Mouse (Mus musculus) heart, embryonic 14.5 days (tissue): ENCODE measurements at regions not wholly inside any gene's neighbourhood (a gene's known extent, or its start where the extent isn't known, plus 50 kb on each side); places are given as distances from the start of the nearest gene placed in this dataset.

Experiments used
- ATAC-seq: fragments of 200-750 bp; cut with Nextera tagmentation; 2 replicates; pipeline ENCODE4 v1.8.0; 2017; ENCODE audit warnings: low read depth, moderate TSS enrichment; ENCODE audit not compliant: insufficient number of reproducible peaks, insufficient read depth, low FRiP score
- H3K27ac ChIP-seq, 2 experiments: fragments of 200-500 bp in 1 of 2; fragments of 300-500 bp in 1 of 2; sonication (generic) in 1 of 2; replicated peaks in 1 of 2; 2 replicates each; pipeline ENCODE4 v1.5.1; 2012 to 2014; ENCODE audit warnings: low read depth in 2 of 2, low read length in 2 of 2, control low read depth in 1 of 2, mild to moderate bottlenecking in 1 of 2, mixed read lengths in 1 of 2; ENCODE audit not compliant: control insufficient read depth in 1 of 2, insufficient read depth in 1 of 2
- H3K27me3 ChIP-seq: fragments of 300-500 bp; sonication (generic); 2 replicates; pipeline ENCODE4 v1.6.1; 2014; ENCODE audit warnings: mild to moderate bottlenecking, low read length, control low read depth; ENCODE audit not compliant: control insufficient read depth, insufficient read depth
- H3K36me3 ChIP-seq: fragments of 300-500 bp; sonication (generic); 2 replicates; pipeline ENCODE4 v1.6.1; 2014; ENCODE audit warnings: mild to moderate bottlenecking, control low read depth, low read length, mixed read lengths; ENCODE audit not compliant: control insufficient read depth, insufficient read depth
- H3K4me1 ChIP-seq, 2 experiments: fragments of 200-500 bp in 1 of 2; fragments of 300-500 bp in 1 of 2; sonication (generic) in 1 of 2; 2 replicates each; pipeline ENCODE4 v1.6.1; 2012 to 2014; ENCODE audit warnings: low read length in 2 of 2, control low read depth in 1 of 2, mixed read lengths in 1 of 2; ENCODE audit not compliant: control insufficient read depth in 2 of 2, insufficient read depth in 2 of 2
- H3K4me2 ChIP-seq: fragments of 300-500 bp; sonication (generic); 2 replicates; pipeline ENCODE4 v1.6.1; 2014; ENCODE audit warnings: mild to moderate bottlenecking, low read length
- H3K4me3 ChIP-seq, 2 experiments: fragments of 200-500 bp in 1 of 2; fragments of 300-500 bp in 1 of 2; sonication (generic) in 1 of 2; 2 replicates each; pipeline ENCODE4 v1.5.1; 2012 to 2014; ENCODE audit warnings: low read length in 2 of 2, mild to moderate bottlenecking in 2 of 2, control low read depth in 1 of 2, low read depth in 1 of 2, moderate library complexity in 1 of 2; ENCODE audit not compliant: control insufficient read depth in 1 of 2, insufficient read depth in 1 of 2
- H3K9ac ChIP-seq: fragments of 300-500 bp; sonication (generic); 2 replicates; pipeline ENCODE4 v1.6.1; 2014; ENCODE audit warnings: mild to moderate bottlenecking, low read length
- H3K9me3 ChIP-seq: fragments of 300-500 bp; sonication (generic); 2 replicates; pipeline ENCODE4 v1.6.1; 2016; ENCODE audit warnings: low read length, control low read depth; ENCODE audit not compliant: control insufficient read depth
- WGBS: fragments of 180-500 bp; shearing (Covaris S2); extraction: QIAGEN DNeasy Blood & Tissue Kit; methylation state at CpG from one replicate; pipeline ENCODE4 v1.1.7; 2014; 5-methylcytosine and 5-hydroxymethylcytosine counted together

DNA sequence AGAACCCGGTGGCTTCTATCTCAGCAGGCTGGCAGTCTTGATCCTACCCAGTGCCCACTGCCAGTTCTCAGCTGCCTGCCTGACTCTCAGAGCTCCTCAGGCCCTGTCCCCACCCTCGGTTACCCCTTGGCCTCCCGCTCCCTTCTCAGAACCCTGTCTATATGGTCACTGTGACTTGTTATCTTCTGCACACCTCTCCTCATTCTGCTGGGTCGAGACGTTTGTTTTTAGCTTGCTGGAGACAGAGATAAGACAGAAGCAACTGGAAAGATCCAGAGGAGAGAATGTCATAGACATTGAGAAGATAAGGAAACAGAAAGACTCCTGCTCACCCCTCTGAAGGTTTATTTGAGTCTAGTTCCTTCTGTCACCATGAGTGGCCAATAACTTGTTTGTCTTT is 53.8 kb upstream of the Phc1 start:
- H3K27me3 ChIP-seq: no peaks in the 10 kb centered on the region
- no peak overlapping the region for H3K4me3 ChIP-seq
- peaks cover 26 to 27% of the 10 kb centered on the region in 2 experiments for H3K4me1 ChIP-seq
- H3K9ac ChIP-seq: no peak overlapping the region
- H3K4me2 ChIP-seq: no peak overlapping the region
- H3K36me3 ChIP-seq: no peaks in the 10 kb centered on the region
- ATAC-seq: no peak
- WGBS: 29% methylated on average over 5 of the region's 5 CpGs
- peak overlapping the region; percentile 81 to 86; a peak in 3 of 4 replicates for H3K27ac ChIP-seq
- H3K9me3 ChIP-seq: peaks cover 6% of the 10 kb centered on the region

DNA sequence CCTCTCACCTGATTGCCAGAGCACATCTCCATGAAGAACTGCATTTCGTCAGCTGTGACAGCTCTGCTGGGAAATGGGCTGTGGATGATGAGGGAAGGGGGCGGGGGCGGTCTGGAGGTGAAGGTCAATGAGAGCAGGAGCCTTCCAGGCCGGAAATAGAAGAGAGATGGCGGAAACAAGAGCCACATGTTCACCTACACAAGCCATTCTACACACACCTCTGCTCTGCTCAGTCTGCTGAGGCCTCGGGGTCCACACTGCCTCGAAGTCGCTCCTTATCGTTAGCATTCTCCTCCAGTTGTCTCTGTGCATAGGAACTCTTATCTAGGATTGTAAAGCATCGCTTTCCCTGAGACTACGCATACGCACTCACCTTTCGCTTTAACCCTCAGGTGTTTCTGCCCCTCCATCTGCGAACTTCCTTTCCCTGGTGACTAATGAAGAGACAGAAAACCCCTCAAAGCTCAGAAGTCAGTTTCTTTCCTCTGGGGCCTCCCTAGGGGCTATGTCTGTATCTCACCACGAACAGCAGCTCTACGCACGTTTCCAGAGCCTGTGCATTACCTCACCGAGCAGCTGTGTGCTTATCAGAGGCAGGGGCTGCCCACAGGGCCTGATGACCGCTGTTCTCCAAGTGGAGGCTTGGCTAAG is 53.0 kb upstream of the Phc1 start:
- Histone ChIP-seq H3K27me3 (no peaks in the 10 kb centered on the region), H3K4me1 (peaks cover 26 to 27% of the 10 kb centered on the region in 2 experiments), H3K4me3 (peak overlapping the region; percentile 3 to 14; a peak in 3 of 4 replicates), H3K27ac (peak overlapping the region; percentile 81 to 86), H3K9ac (peak overlapping the region; percentile 45), H3K36me3 (no peaks in the 10 kb centered on the region), H3K4me2 (peak overlapping the region; percentile 54), H3K9me3 (peaks cover 6% of the 10 kb centered on the region)
- peak; percentile 82 for ATAC-seq
- WGBS: 14% methylated on average over 19 of the region's 19 CpGs

DNA sequence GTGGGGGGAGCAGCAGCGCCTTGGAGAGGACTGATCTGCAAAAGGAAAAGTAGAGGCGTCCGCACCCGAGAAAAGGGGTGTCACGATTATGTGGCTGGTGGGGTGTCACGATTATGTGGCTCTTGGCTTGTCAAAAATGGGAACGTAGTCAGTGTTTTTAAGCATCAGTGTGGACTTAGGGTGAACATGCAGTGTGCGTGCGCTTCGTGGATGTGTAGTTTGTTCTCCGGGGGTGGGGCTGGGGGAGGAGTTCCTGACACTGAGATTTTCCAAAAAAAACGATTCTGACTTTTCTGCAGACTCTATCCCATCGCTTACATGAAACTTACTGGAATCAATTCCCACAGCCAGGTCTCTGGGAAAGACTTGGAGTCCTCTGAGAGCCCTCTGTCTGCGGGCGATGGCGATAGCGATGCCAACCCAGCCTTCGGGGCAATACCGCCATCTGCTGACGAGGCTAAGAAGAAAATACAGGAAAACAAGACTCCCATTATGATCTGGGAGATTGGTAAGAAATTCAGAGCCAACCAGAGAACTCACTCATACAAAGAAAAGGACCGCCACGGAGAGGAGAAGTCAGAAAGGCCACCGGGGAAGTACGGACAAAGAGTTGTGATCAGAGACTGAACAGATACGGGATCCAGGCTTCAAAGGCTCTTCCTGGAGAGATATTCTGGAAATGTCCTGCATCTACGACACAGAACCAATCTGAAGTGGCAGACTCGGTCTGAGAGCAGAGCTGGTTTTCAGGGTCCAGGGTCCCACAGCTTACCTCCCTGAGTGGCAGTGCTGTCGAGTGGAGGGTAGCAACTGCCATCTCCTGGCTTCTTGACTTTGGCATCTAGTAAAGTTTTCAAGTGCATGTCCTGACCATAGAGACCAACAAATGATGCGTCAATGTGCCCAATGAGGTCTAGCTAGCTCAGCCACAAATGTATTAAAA is 51.6 kb upstream of the Phc1 start:
- no peaks in the 10 kb centered on the region for H3K27me3 ChIP-seq
- H3K27ac ChIP-seq: no peak overlapping the region; a peak in 1 of 4 replicates
- no peaks in the 10 kb centered on the region for H3K36me3 ChIP-seq
- peak overlapping the region in 1 of 2 experiments; percentile 5; a peak in 1 of 4 replicates for H3K4me3 ChIP-seq
- peaks cover 26 to 27% of the 10 kb centered on the region in 2 experiments for H3K4me1 ChIP-seq
- H3K9me3 ChIP-seq: peaks cover 6% of the 10 kb centered on the region
- peak overlapping the region; percentile 54 for H3K4me2 ChIP-seq
- ATAC-seq: no peak
- 30% methylated on average over 29 of the region's 29 CpGs for WGBS
- H3K9ac ChIP-seq: no peak overlapping the region

DNA sequence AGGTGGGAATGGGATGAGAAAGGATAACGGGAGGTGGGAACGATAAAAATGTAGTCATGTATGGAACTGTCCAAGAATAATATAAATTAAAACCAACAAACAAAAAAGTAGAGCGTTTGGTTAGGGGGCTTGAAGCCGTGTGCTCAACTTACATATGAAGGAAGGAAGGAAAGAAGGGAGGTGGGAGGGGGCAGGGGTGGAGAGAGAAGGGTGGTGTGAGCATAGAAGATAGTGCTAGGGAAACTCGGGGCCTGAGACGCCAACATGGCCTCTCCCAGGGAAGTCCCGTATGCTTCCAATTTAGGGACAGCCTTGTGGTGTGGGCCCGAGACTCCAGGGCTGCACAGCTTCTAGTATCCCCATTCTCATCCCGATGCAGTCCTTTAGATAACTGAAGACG is 50.8 kb upstream of the Phc1 start:
- Histone ChIP-seq H3K9ac (no peak overlapping the region), H3K4me3 (no peak overlapping the region; a peak in 1 of 4 replicates), H3K4me2 (peak overlapping the region; percentile 54; the same call in 1 of the 2 replicates), H3K27ac (no peak overlapping the region), H3K4me1 (peaks cover 26 to 27% of the 10 kb centered on the region in 2 experiments), H3K27me3 (no peaks in the 10 kb centered on the region), H3K9me3 (peaks cover 6% of the 10 kb centered on the region), H3K36me3 (no peaks in the 10 kb centered on the region)
- no peak for ATAC-seq
- WGBS: 59% methylated on average over 10 of the region's 10 CpGs

DNA sequence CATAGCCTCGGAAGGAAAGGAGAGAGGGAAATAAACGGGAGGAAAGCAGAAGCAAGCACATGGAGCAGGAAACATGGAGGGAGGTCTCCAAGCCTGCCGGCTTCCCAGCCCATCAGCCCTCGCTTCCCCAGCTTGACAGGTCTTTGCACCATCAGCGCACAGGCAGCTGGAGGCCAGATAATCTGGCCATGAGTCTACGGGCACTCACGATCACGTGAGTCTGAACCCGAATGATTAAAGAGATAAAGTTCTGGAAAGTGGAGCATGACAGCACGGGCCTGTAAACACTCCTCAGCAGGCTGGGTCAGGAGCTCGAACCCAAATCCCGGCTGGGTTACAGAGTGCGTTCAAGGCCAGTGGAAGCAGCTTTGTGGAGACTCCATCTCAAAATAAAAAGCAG is 50.4 kb upstream of the Phc1 start:
- Histone ChIP-seq H3K9ac (no peak overlapping the region), H3K4me3 (no peak overlapping the region; a peak in 1 of 4 replicates), H3K27ac (no peak overlapping the region), H3K36me3 (no peaks in the 10 kb centered on the region), H3K27me3 (no peaks in the 10 kb centered on the region; the same call in 1 of the 2 replicates), H3K9me3 (peaks cover 6% of the 10 kb centered on the region), H3K4me2 (no peak overlapping the region), H3K4me1 (peaks cover 26 to 27% of the 10 kb centered on the region in 2 experiments)
- 28% methylated on average over 13 of the region's 13 CpGs for WGBS
- no peak for ATAC-seq
